Mouse (Mus musculus) megakaryocyte, embryonic 14.5 days (primary cell): ENCODE data around the gene Myom1.

Experiments
- FLI1 ChIP-seq: IDR thresholded peaks from 2 replicates; pipeline ENCODE4 v1.6.1; 2012; ENCODE audit warnings: low read length, inconsistent platforms, mixed read lengths
- GATA1 ChIP-seq: IDR thresholded peaks from 3 replicates; pipeline ENCODE4 v1.6.1; 2012; ENCODE audit warnings: mixed read lengths, low read length, inconsistent platforms, borderline replicate concordance

DNA sequence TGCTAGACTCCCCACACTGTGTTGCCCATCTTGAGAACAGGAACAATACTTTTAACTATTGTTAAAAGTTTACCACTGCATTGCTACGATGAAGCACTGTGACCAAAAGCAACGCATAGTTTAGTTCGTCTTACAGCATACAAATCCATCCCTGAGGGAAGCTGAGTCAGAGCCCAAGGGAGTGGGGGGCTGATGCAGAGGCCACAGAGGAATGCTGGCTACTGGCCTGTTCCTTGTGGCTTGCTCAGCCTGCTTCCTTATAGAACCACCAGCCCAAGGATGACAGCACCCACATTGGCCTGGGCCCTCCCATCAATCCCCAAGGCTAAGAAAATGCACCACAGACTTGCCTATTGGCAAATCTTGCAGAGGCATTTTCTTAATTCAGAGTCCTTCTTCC, 56.8 kb downstream of the Myom1 start:
- TF ChIP-seq FLI1 (no peak), GATA1 (no peak)
